Mouse (Mus musculus): ENCODE data around the gene Vmn2r111. TPM values are rescaled to one million over a fixed set of nuclear protein-coding genes. Genes with fewer than 3 reads are reported as not detected.
"Not testable (repeated sequence)": the region's sequence is repeated elsewhere in the genome, so short reads cannot be mapped to it uniquely, and the experiment has no call there.

The Vmn2r111 gene
- total RNA-seq (2012; rRNA removed) (not detected in 2 replicates), total RNA-seq (2014; rRNA removed) (not detected in 2 replicates), polyA plus RNA-seq (2012; ENCODE audit: insufficient read length, low read depth) (0.04 TPM in 1 of 2 replicates, not detected in the other)

GRCm38 (mm10) chr17:22573382-22573781, at the start of gene Vmn2r111:
TSS of gene Vmn2r111 (minus strand) at chr17:22573482.
- DNase-seq (ENCODE audit: extremely low read depth); H3K9me3 ChIP-seq (replicated peaks; ENCODE audit: low read length); in situ Hi-C loops (cut with MboI; ENCODE audit: low pct_ligation_motif_present, low pct_unique_long_range_greater_than_20kb, low sequenced_read_pairs); H3K79me2 ChIP-seq (replicated peaks; ENCODE audit: control insufficient read depth, extremely low read depth, insufficient read depth, poor library complexity, severe bottlenecking); H3K27me3 ChIP-seq (replicated peaks); H3K36me3 ChIP-seq (replicated peaks in 1 of 2; ENCODE audit: control insufficient read depth in 1 of 2, insufficient read depth in 1 of 2, low read length in 1 of 2); H3K27ac ChIP-seq (ENCODE audit: insufficient read depth, low read depth); H3K4me3 ChIP-seq (replicated peaks in 1 of 3; ENCODE audit: low read depth in 2 of 3, low read length in 2 of 3, poor library complexity in 1 of 3); dilution Hi-C loops (cut with MboI; ENCODE audit: extremely low pct_ligation_motif_present, extremely low pct_unique_long_range_greater_than_20kb, low sequenced_read_pairs); H3K9ac ChIP-seq (ENCODE audit: insufficient read depth, low read depth); H3K4me2 ChIP-seq (ENCODE audit: insufficient read depth, low read depth, poor library complexity, severe bottlenecking); H3K4me1 ChIP-seq (ENCODE audit: control insufficient read depth in 1 of 2, insufficient read depth in 2 of 2): not testable (repeated sequence)

- H3K79me2 ChIP-seq (replicated peaks; ENCODE audit: control insufficient read depth, extremely low read depth, insufficient read depth, poor library complexity, severe bottlenecking); H3K27ac ChIP-seq (ENCODE audit: insufficient read depth, low read depth); H3K9ac ChIP-seq (ENCODE audit: insufficient read depth, low read depth); H3K4me1 ChIP-seq (ENCODE audit: control insufficient read depth in 1 of 2, insufficient read depth in 2 of 2); H3K36me3 ChIP-seq (replicated peaks in 1 of 2; ENCODE audit: control insufficient read depth in 1 of 2, insufficient read depth in 1 of 2, low read length in 1 of 2); H3K9me3 ChIP-seq (replicated peaks; ENCODE audit: low read length); DNase-seq (ENCODE audit: extremely low read depth); H3K4me3 ChIP-seq (replicated peaks in 1 of 3; ENCODE audit: low read depth in 2 of 3, low read length in 2 of 3, poor library complexity in 1 of 3); dilution Hi-C loops (cut with MboI; ENCODE audit: extremely low pct_ligation_motif_present, extremely low pct_unique_long_range_greater_than_20kb, low sequenced_read_pairs); in situ Hi-C loops (cut with MboI; ENCODE audit: low pct_ligation_motif_present, low pct_unique_long_range_greater_than_20kb, low sequenced_read_pairs); H3K4me2 ChIP-seq (ENCODE audit: insufficient read depth, low read depth, poor library complexity, severe bottlenecking); H3K27me3 ChIP-seq (replicated peaks): not testable (repeated sequence)
Observed at GRCm38 (mm10) chr17:22600651-22601050, 27.4 kb upstream of the Vmn2r111 start, which contains the start of gene Vmn2r112. TSS of gene Vmn2r112 (plus strand) at chr17:22600951.

GRCm38 (mm10) chr17:22520467-22520866, 52.8 kb downstream of the Vmn2r111 start:
- dilution Hi-C loops (cut with MboI; ENCODE audit: extremely low pct_ligation_motif_present, extremely low pct_unique_long_range_greater_than_20kb, low sequenced_read_pairs); H3K4me3 ChIP-seq (replicated peaks in 1 of 3; ENCODE audit: low read depth in 2 of 3, low read length in 2 of 3, poor library complexity in 1 of 3); H3K27ac ChIP-seq (ENCODE audit: insufficient read depth, low read depth); H3K9ac ChIP-seq (ENCODE audit: insufficient read depth, low read depth); in situ Hi-C loops (cut with MboI; ENCODE audit: low pct_ligation_motif_present, low pct_unique_long_range_greater_than_20kb, low sequenced_read_pairs); H3K9me3 ChIP-seq (replicated peaks; ENCODE audit: low read length); H3K4me1 ChIP-seq (ENCODE audit: control insufficient read depth in 1 of 2, insufficient read depth in 2 of 2); DNase-seq (ENCODE audit: extremely low read depth); H3K79me2 ChIP-seq (replicated peaks; ENCODE audit: control insufficient read depth, extremely low read depth, insufficient read depth, poor library complexity, severe bottlenecking); H3K4me2 ChIP-seq (ENCODE audit: insufficient read depth, low read depth, poor library complexity, severe bottlenecking); H3K36me3 ChIP-seq (replicated peaks in 1 of 2; ENCODE audit: control insufficient read depth in 1 of 2, insufficient read depth in 1 of 2, low read length in 1 of 2); H3K27me3 ChIP-seq (replicated peaks): not testable (repeated sequence)

GRCm38 (mm10) chr17:22520037-22520436, 53.2 kb downstream of the Vmn2r111 start:
- H3K4me2 ChIP-seq (ENCODE audit: insufficient read depth, low read depth, poor library complexity, severe bottlenecking); H3K9me3 ChIP-seq (replicated peaks; ENCODE audit: low read length); H3K9ac ChIP-seq (ENCODE audit: insufficient read depth, low read depth); H3K4me1 ChIP-seq (ENCODE audit: control insufficient read depth in 1 of 2, insufficient read depth in 2 of 2); in situ Hi-C loops (cut with MboI; ENCODE audit: low pct_ligation_motif_present, low pct_unique_long_range_greater_than_20kb, low sequenced_read_pairs); H3K27ac ChIP-seq (ENCODE audit: insufficient read depth, low read depth); dilution Hi-C loops (cut with MboI; ENCODE audit: extremely low pct_ligation_motif_present, extremely low pct_unique_long_range_greater_than_20kb, low sequenced_read_pairs); H3K4me3 ChIP-seq (replicated peaks in 1 of 3; ENCODE audit: low read depth in 2 of 3, low read length in 2 of 3, poor library complexity in 1 of 3); H3K79me2 ChIP-seq (replicated peaks; ENCODE audit: control insufficient read depth, extremely low read depth, insufficient read depth, poor library complexity, severe bottlenecking); H3K36me3 ChIP-seq (replicated peaks in 1 of 2; ENCODE audit: control insufficient read depth in 1 of 2, insufficient read depth in 1 of 2, low read length in 1 of 2); H3K27me3 ChIP-seq (replicated peaks); DNase-seq (ENCODE audit: extremely low read depth): not testable (repeated sequence)
